Mouse (Mus musculus) A20 (cell line): Measurements from ENCODE around the gene Ttc7b.

Source experiments
- DNase-seq: peaks from one replicate; pipeline ENCODE4 v3.0.0-alpha.2; 2011; ENCODE audit warnings: low read depth, low spot score

Gene Ttc7b

GRCm38 (mm10) chr12:100525939-100526338 lies 5.3 kb upstream of the Ttc7b start:
- no peak for DNase-seq

GRCm38 (mm10) chr12:100520077-100520793 lies 391 bp downstream of the Ttc7b start:
- peak; percentile 54 for DNase-seq

- no peak for DNase-seq
These were observed 946 bp downstream of the Ttc7b start for GRCm38 (mm10) chr12:100519684-100520076.

GRCm38 (mm10) chr12:100517371-100517770 lies 3.3 kb downstream of the Ttc7b start:
- no peak for DNase-seq

- DNase-seq, result no peak
These were observed 4.3 kb downstream of the Ttc7b start for GRCm38 (mm10) chr12:100516161-100516838.

GRCm38 (mm10) chr12:100515493-100515892 lies 5.1 kb downstream of the Ttc7b start:
- DNase-seq, result no peak

GRCm38 (mm10) chr12:100514611-100515010 lies 6.0 kb downstream of the Ttc7b start:
- no peak for DNase-seq

GRCm38 (mm10) chr12:100513131-100513530 lies 7.5 kb downstream of the Ttc7b start:
- DNase-seq, result no peak

- no peak for DNase-seq
These were observed 8.0 kb downstream of the Ttc7b start for GRCm38 (mm10) chr12:100512641-100513040.

GRCm38 (mm10) chr12:100509615-100510282 lies 10.9 kb downstream of the Ttc7b start:
- no peak for DNase-seq

- DNase-seq, result no peak
These were observed 12.0 kb downstream of the Ttc7b start for GRCm38 (mm10) chr12:100508668-100509067.

GRCm38 (mm10) chr12:100505484-100505883 lies 15.1 kb downstream of the Ttc7b start:
- DNase-seq, result peak; percentile 59

- no peak for DNase-seq
These were observed 16.0 kb downstream of the Ttc7b start for GRCm38 (mm10) chr12:100504585-100504984.

- no peak for DNase-seq
These were observed 17.0 kb downstream of the Ttc7b start for GRCm38 (mm10) chr12:100503659-100504058.

GRCm38 (mm10) chr12:100502544-100502943 lies 18.1 kb downstream of the Ttc7b start:
- DNase-seq, result no peak

GRCm38 (mm10) chr12:100501261-100501660 lies 19.4 kb downstream of the Ttc7b start:
- no peak for DNase-seq

GRCm38 (mm10) chr12:100499469-100499868 lies 21.2 kb downstream of the Ttc7b start:
- DNase-seq, result no peak

- DNase-seq, result no peak
These were observed 22.6 kb downstream of the Ttc7b start for GRCm38 (mm10) chr12:100498006-100498405.

- DNase-seq, result no peak
These were observed 25.5 kb downstream of the Ttc7b start for GRCm38 (mm10) chr12:100495083-100495482.

GRCm38 (mm10) chr12:100493211-100493610 lies 27.4 kb downstream of the Ttc7b start:
- DNase-seq, result no peak

GRCm38 (mm10) chr12:100492676-100493075 lies 27.9 kb downstream of the Ttc7b start:
- DNase-seq, result no peak

GRCm38 (mm10) chr12:100491967-100492611 lies 28.5 kb downstream of the Ttc7b start:
- DNase-seq, result no peak
